8 mouse cellular contexts compared by ENCODE assay signal in genomic region chr6:50263670-50264069, GRCm38 (mm10). TPM values are rescaled to one million over a fixed set of nuclear protein-coding genes. Genes with fewer than 3 reads are reported as not detected.
DNase-seq lines count a peak whose midpoint lies in the region; ATAC-seq lines count a peak whose summit lies in the region.

TSS of gene Gsdme (minus strand) at chr6:50263862.

- H3K36me3 ChIP-seq in lung, embryonic 15.5 days = no peaks in the 10 kb centered on the region
- H3K36me3 ChIP-seq in forebrain, embryonic 15.5 days = no peaks in the 10 kb centered on the region

- no peaks in the 10 kb centered on the region for H3K9me3 ChIP-seq in lung, embryonic 15.5 days
- no peaks in the 10 kb centered on the region for H3K9me3 ChIP-seq in forebrain, embryonic 15.5 days

- intact Hi-C loops in left cerebral cortex, postnatal 25 days (cut with DNase I) = no loop called here

- ATAC-seq in lung, embryonic 15.5 days (ENCODE audit: borderline replicate concordance, extremely low read depth, low FRiP score, low TSS enrichment) = no peak
- no peak for ATAC-seq in forebrain, embryonic 15.5 days (replicated peaks)
- no peak for ATAC-seq in neutrophil, adult 5-6 weeks (ENCODE audit: extremely low read depth, insufficient number of reproducible peaks, low FRiP score, poor library complexity, severe bottlenecking)

- no peak within 1 kb of the TSS for H3K4me3 ChIP-seq in lung, embryonic 15.5 days
- H3K4me3 ChIP-seq in forebrain, embryonic 15.5 days = no peak within 1 kb of the TSS

- no peak for DNase-seq in lung, postnatal 25 days (ENCODE audit: low spot score)
- DNase-seq in left cerebral cortex, postnatal 25 days (ENCODE audit: low spot score in 2 of 2) = no peak
- DNase-seq in ovary, postnatal 10 days (ENCODE audit: low spot score) = no peak
- DNase-seq in adrenal gland, postnatal 14 days = no peak
- DNase-seq in T-cell, adult 2 months (ENCODE audit: low spot score) = no peak

- no peak within 1 kb of the TSS for H3K4me2 ChIP-seq in lung, embryonic 15.5 days
- no peak within 1 kb of the TSS for H3K4me2 ChIP-seq in forebrain, embryonic 15.5 days (replicated peaks)

- no peak within 1 kb of the TSS for H3K9ac ChIP-seq in lung, embryonic 15.5 days
- no peak within 1 kb of the TSS for H3K9ac ChIP-seq in forebrain, embryonic 15.5 days (replicated peaks)

- 56% methylated on average over 6 of the region's 6 CpGs for WGBS in lung, embryonic 15.5 days
- 84% methylated on average over 6 of the region's 6 CpGs for WGBS in forebrain, embryonic 15.5 days

- 0 out of 2 replicates have a peak, but pooled peaks cover 6% of the 10 kb centered on the region for H3K4me1 ChIP-seq in lung, embryonic 15.5 days
- H3K4me1 ChIP-seq in forebrain, embryonic 15.5 days = peaks cover 14% of the 10 kb centered on the region

- H3K27me3 ChIP-seq in lung, embryonic 15.5 days = no peaks in the 10 kb centered on the region
- no peaks in the 10 kb centered on the region for H3K27me3 ChIP-seq in forebrain, embryonic 15.5 days

- H3K27ac ChIP-seq in lung, embryonic 15.5 days = no peak within 1 kb of the TSS
- H3K27ac ChIP-seq in forebrain, embryonic 15.5 days (replicated peaks) = no peak within 1 kb of the TSS

RNA-seq across cellular contexts. Expression of gene Gsdme, which starts in this region (rescaled TPM):
- polyA plus RNA-seq in lung, embryonic 15.5 days (2015; fragmentation: Nextera tagmentation; extraction: Ambion mirVana) = 34.4 and 36.0 TPM in 2 replicates
- polyA plus RNA-seq in forebrain, embryonic 15.5 days (2015; fragmentation: Nextera tagmentation; extraction: Ambion mirVana) = 77.2 and 82.7 TPM in 2 replicates
- total RNA-seq in left cerebral cortex, postnatal 25 days (2021) = 10 to 100 TPM; 10.7 to 11.1 TPM
- 60.9 and 63.4 TPM in 2 replicates for total RNA-seq in neutrophil, adult 5-6 weeks (2017)
- total RNA-seq in adrenal gland, postnatal 14 days (2021) = 1.0 and 2.1 TPM in 2 replicates
